Mouse (Mus musculus) liver, postnatal 0 days (tissue): ENCODE measurements at regions not wholly inside any gene's neighbourhood (a gene's known extent, or its start where the extent isn't known, plus 50 kb on each side); places are given as distances from the start of the nearest gene placed in this dataset.

Source experiments
- CTCF ChIP-seq: sonication (generic); IDR thresholded peaks from 2 replicates; pipeline ENCODE4 v1.5.1; 2016; ENCODE audit warnings: antibody characterized with exemption, low read depth
- EP300 ChIP-seq: IDR thresholded peaks from 2 replicates; pipeline ENCODE4 v1.6.1; 2016; ENCODE audit warnings: antibody characterized with exemption, low read depth, mild to moderate bottlenecking

- TF ChIP-seq CTCF = no peak
- TF ChIP-seq EP300 = no peak
Measured at GRCm38 (mm10) chr17:45176340-45176739, 257.2 kb downstream of the Cdc5l start.
